In genomic region chr16:57526893-57527292, GRCm38 (mm10) we compare ENCODE assay signal across 26 mouse cellular contexts.
DNase-seq lines count a peak whose midpoint lies in the region; ATAC-seq and TF ChIP-seq lines count a peak whose summit lies in the region.
"Had no signal": no experiment of that assay in that cellular context is flagged by ENCODE, and none has a peak within 500 bp of the region (broad histone marks: within the 10 kb centered on the region; RNA-seq: fewer than 3 reads in every experiment).

No protein-coding gene starts in this region.

- no peaks in the 10 kb centered on the region for H3K36me3 ChIP-seq in heart, embryonic 11.5 days (ENCODE audit: control insufficient read depth, insufficient read depth, low read length)
- no peaks in the 10 kb centered on the region for H3K36me3 ChIP-seq in myocyte (ENCODE audit: control insufficient read depth, insufficient read depth)
- H3K36me3 ChIP-seq: embryonic facial prominence, embryonic 12.5 days; hindbrain, embryonic 12.5 days; liver, embryonic 15.5 days; lung, embryonic 15.5 days had no signal

- H3K9me3 ChIP-seq in heart, embryonic 11.5 days (replicated peaks; ENCODE audit: control insufficient read depth, low read length): no peaks in the 10 kb centered on the region
- H3K9me3 ChIP-seq: embryonic facial prominence, embryonic 12.5 days; hindbrain, embryonic 12.5 days; liver, embryonic 15.5 days; lung, embryonic 15.5 days had no signal

- no peaks in the 10 kb centered on the region for H3K79me2 ChIP-seq in myocyte (ENCODE audit: control insufficient read depth, insufficient read depth)

- POLR2A ChIA-PET in Patski (lab: Charles Lee): no interaction called here

- H3ac ChIP-seq in myocyte (ENCODE audit: control insufficient read depth, insufficient read length): no peak overlapping the region

- no peak overlapping the region for H3K4me2 ChIP-seq in heart, embryonic 11.5 days
- H3K4me2 ChIP-seq in myocyte (ENCODE audit: low read depth): peak overlapping the region; percentile 51
- H3K4me2 ChIP-seq: embryonic facial prominence, embryonic 12.5 days; hindbrain, embryonic 12.5 days; liver, embryonic 15.5 days; lung, embryonic 15.5 days had no signal

- TF ChIP-seq POLR2A in myocyte (IDR thresholded peaks at IDR 0.05; ENCODE audit: insufficient read length, low read depth): no peak

- ATAC-seq in heart, embryonic 11.5 days (replicated peaks; ENCODE audit: insufficient number of reproducible peaks, low FRiP score, low TSS enrichment): no peak
- peak; percentile 35 for ATAC-seq in Patski
- no peak for ATAC-seq in megakaryocyte progenitor cell, adult 5-6 weeks (replicated peaks; ENCODE audit: poor library complexity)
- ATAC-seq: CD4-positive, CD25-positive, alpha-beta regulatory T cell, adult 4 months; forebrain, embryonic 14.5 days; midbrain, embryonic 16.5 days had no signal

- peaks cover 12% of the 10 kb centered on the region; the same call in 1 of the 2 replicates for H3K4me1 ChIP-seq in heart, embryonic 11.5 days (ENCODE audit: control insufficient read depth, insufficient read depth, low read length)
- H3K4me1 ChIP-seq: liver, embryonic 15.5 days had no signal

- H3K27me3 ChIP-seq in heart, embryonic 11.5 days (ENCODE audit: control insufficient read depth, insufficient read depth, low read length): no peaks in the 10 kb centered on the region
- no peaks in the 10 kb centered on the region for H3K27me3 ChIP-seq in Patski
- no peaks in the 10 kb centered on the region for H3K27me3 ChIP-seq in myocyte (ENCODE audit: control insufficient read depth, insufficient read depth, insufficient read length)
- H3K27me3 ChIP-seq: embryonic facial prominence, embryonic 12.5 days; hindbrain, embryonic 12.5 days; liver, embryonic 15.5 days; lung, embryonic 15.5 days had no signal

- H3K4me3 ChIP-seq in heart, embryonic 11.5 days (ENCODE audit: low read depth, low read length): no peak overlapping the region
- H3K4me3 ChIP-seq in myocyte: no peak overlapping the region
- H3K4me3 ChIP-seq: embryonic facial prominence, embryonic 12.5 days; hindbrain, embryonic 12.5 days; left cerebral cortex, adult 2 months; liver, embryonic 15.5 days; lung, embryonic 15.5 days had no signal

- in situ Hi-C loops in Patski (cut with MboI; ENCODE audit: low pct_unique_long_range_greater_than_20kb): no loop called here

- 58% methylated on average over 7 of the region's 7 CpGs for WGBS in heart, embryonic 11.5 days (ENCODE audit: insufficient replicate concordance)

- no peak overlapping the region; the same call in 1 of the 2 replicates for H3K9ac ChIP-seq in heart, embryonic 11.5 days (ENCODE audit: low read depth, low read length)
- H3K9ac ChIP-seq: embryonic facial prominence, embryonic 12.5 days; hindbrain, embryonic 12.5 days; liver, embryonic 15.5 days; lung, embryonic 15.5 days had no signal

- intact Hi-C loops in heart, postnatal 36 days (cut with DNase I): no loop called here

- TF ChIP-seq CTCF in Patski (IDR thresholded peaks at IDR 0.05): no peak

- no peak for DNase-seq in heart, postnatal 36 days
- peak; percentile 80 for DNase-seq in 416B (ENCODE audit: low read depth)
- no peak for DNase-seq in Patski (ENCODE audit: low read depth, low spot score)
- DNase-seq in retina, embryonic 14.5 days (ENCODE audit: low spot score): no peak
- DNase-seq: adrenal gland, adult 8-10 months; cerebellum, adult 11-12 months; cerebellum, postnatal 10 days; gastrocnemius, postnatal 10 days; kidney, adult 18-20 months; left cerebral cortex, postnatal 4 days; liver; lung, postnatal 36 days; right cerebral cortex, adult 18-20 months; right cerebral cortex, postnatal 4 days; thymus, adult 2 months had no signal

- H3K27ac ChIP-seq in heart, embryonic 11.5 days (ENCODE audit: low read depth, low read length): 0 out of 2 replicates have a peak overlapping the region, but pooled peaks have one; percentile 35
- H3K27ac ChIP-seq: embryonic facial prominence, embryonic 12.5 days; hindbrain, embryonic 12.5 days; left cerebral cortex, adult 2 months; liver, embryonic 15.5 days; lung, embryonic 15.5 days had no signal

- CTCF ChIA-PET in Patski (lab: Charles Lee): interaction anchor here (0.9 to 1.6 kb wide), 3 partner anchors 10 to 12 kb away, joined by 3 to 5 read pairs (median 3); no protein-coding TSS in a partner anchor

TF ChIP-seq in myocyte, 11 proteins besides CTCF, POLR2A, EP300 and RAD21:
- TF ChIP-seq USF1 (IDR thresholded peaks at IDR 0.05; ENCODE audit: low read depth) (no peak), E2F4 (IDR thresholded peaks at IDR 0.05; ENCODE audit: insufficient read depth) (no peak), MYOD1 (IDR thresholded peaks at IDR 0.05; ENCODE audit: control insufficient read depth in 1 of 3, insufficient read length in 2 of 3, low read depth in 2 of 3) (no peak), REST (IDR thresholded peaks at IDR 0.05; ENCODE audit: insufficient read depth, insufficient read length) (no peak), TCF3 (IDR thresholded peaks at IDR 0.05; ENCODE audit: insufficient read length, low read depth) (no peak), POLR2AphosphoS2 (IDR thresholded peaks at IDR 0.05; ENCODE audit: insufficient read length, low read depth) (no peak), MAX (IDR thresholded peaks at IDR 0.05; ENCODE audit: low read depth) (no peak), MYOG (IDR thresholded peaks at IDR 0.05; ENCODE audit: control insufficient read depth in 1 of 3, insufficient read depth in 1 of 3, insufficient read length in 2 of 3, low read depth in 2 of 3) (no peak), SRF (IDR thresholded peaks at IDR 0.05; ENCODE audit: control insufficient read depth, insufficient read length, low read depth) (no peak), CEBPB (IDR thresholded peaks at IDR 0.05; ENCODE audit: insufficient read depth, poor library complexity, severe bottlenecking) (no peak), TCF12 (IDR thresholded peaks at IDR 0.05; ENCODE audit: insufficient read depth, poor library complexity, severe bottlenecking) (no peak)
TF ChIP-seq in myocyte: peak in this region for 0.
